11 mouse cellular contexts compared by ENCODE assay signal in the genomic region with DNA sequence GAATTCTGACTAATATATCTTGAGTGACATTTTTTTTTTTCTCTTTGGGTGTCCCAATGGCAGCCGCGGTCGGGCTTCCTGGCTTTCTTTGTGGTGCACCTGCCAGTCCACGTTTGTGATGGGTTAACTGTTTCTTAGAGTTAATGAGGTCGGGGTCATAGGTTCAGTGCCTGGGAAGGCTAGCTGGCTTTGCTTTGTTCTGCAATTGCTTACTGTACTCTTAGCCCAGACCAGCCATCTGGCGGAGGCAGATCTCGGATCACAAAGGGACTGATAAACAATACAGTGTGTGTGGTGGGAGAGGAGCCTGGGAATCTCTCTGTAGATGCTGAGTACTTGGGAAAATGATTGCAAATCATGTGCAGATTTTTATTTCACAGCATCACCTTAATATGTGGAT. TPM values are rescaled to one million over a fixed set of nuclear protein-coding genes. Genes with fewer than 3 reads are reported as not detected.
DNase-seq lines count a peak whose midpoint lies in the region; ATAC-seq and TF ChIP-seq lines count a peak whose summit lies in the region.
"Had no signal": no experiment of that assay in that cellular context is flagged by ENCODE, and none has a peak within 500 bp of the region (broad histone marks: within the 10 kb centered on the region; RNA-seq: fewer than 3 reads in every experiment).

No protein-coding gene starts in this region.

- H3K4me3 ChIP-seq in kidney, postnatal 0 days (replicated peaks; ENCODE audit: low read depth, low read length): no peak overlapping the region
- no peak overlapping the region for H3K4me3 ChIP-seq in forebrain, embryonic 10.5 days
- no peak overlapping the region for H3K4me3 ChIP-seq in intestine, embryonic 15.5 days (replicated peaks)
- H3K4me3 ChIP-seq in neural tube, embryonic 12.5 days: no peak overlapping the region
- H3K4me3 ChIP-seq: left cerebral cortex, adult 2 months had no signal

- H3K36me3 ChIP-seq in kidney, postnatal 0 days (ENCODE audit: insufficient read depth, low read length): no peaks in the 10 kb centered on the region
- H3K36me3 ChIP-seq in forebrain, embryonic 10.5 days (replicated peaks): peaks cover 45% of the 10 kb centered on the region
- no peaks in the 10 kb centered on the region for H3K36me3 ChIP-seq in intestine, embryonic 15.5 days
- no peaks in the 10 kb centered on the region for H3K36me3 ChIP-seq in neural tube, embryonic 12.5 days

- H3K9me3 ChIP-seq in kidney, postnatal 0 days (replicated peaks; ENCODE audit: low read length): no peaks in the 10 kb centered on the region
- no peaks in the 10 kb centered on the region for H3K9me3 ChIP-seq in forebrain, embryonic 10.5 days
- H3K9me3 ChIP-seq in intestine, embryonic 15.5 days: no peaks in the 10 kb centered on the region
- H3K9me3 ChIP-seq in neural tube, embryonic 12.5 days: no peaks in the 10 kb centered on the region

- no peaks in the 10 kb centered on the region for H3K4me1 ChIP-seq in kidney, postnatal 0 days (replicated peaks; ENCODE audit: insufficient read depth, low read length)
- H3K4me1 ChIP-seq in forebrain, embryonic 10.5 days: peaks cover 33% of the 10 kb centered on the region
- no peaks in the 10 kb centered on the region for H3K4me1 ChIP-seq in intestine, embryonic 15.5 days (replicated peaks)
- H3K4me1 ChIP-seq in neural tube, embryonic 12.5 days: peaks cover 55% of the 10 kb centered on the region

- H3K4me2 ChIP-seq in kidney, postnatal 0 days (ENCODE audit: low read length): no peak overlapping the region
- no peak overlapping the region for H3K4me2 ChIP-seq in intestine, embryonic 15.5 days (replicated peaks)
- peak overlapping the region; percentile 33; the same call in 1 of the 2 replicates for H3K4me2 ChIP-seq in neural tube, embryonic 12.5 days (replicated peaks)

- 16% methylated on average over 7 of the region's 7 CpGs for WGBS in kidney, postnatal 0 days
- 46% methylated on average over 7 of the region's 7 CpGs for WGBS in forebrain, embryonic 10.5 days
- 23% methylated on average over 7 of the region's 7 CpGs for WGBS in intestine, embryonic 15.5 days
- 8% methylated on average over 7 of the region's 7 CpGs for WGBS in neural tube, embryonic 12.5 days

- H3K9ac ChIP-seq in kidney, postnatal 0 days (ENCODE audit: low read depth, low read length): no peak overlapping the region
- no peak overlapping the region for H3K9ac ChIP-seq in intestine, embryonic 15.5 days
- H3K9ac ChIP-seq in neural tube, embryonic 12.5 days: no peak overlapping the region

- DNase-seq in kidney, postnatal 0 days (ENCODE audit: low spot score): peak; percentile 20
- DNase-seq in kidney, postnatal 25 days: no peak
- DNase-seq in forebrain, embryonic 10.5 days (ENCODE audit: extremely low spot score, low spot score): no peak
- no peak for DNase-seq in B cell, adult 2 months
- no peak for DNase-seq in right cerebral cortex, postnatal 4 days
- no peak for DNase-seq in ovary, postnatal 14 days (ENCODE audit: low spot score)
- DNase-seq: cerebellum, postnatal 36 days; gastrocnemius, postnatal 10 days had no signal

- no peak for ATAC-seq in kidney, postnatal 0 days (replicated peaks; ENCODE audit: low FRiP score, low read depth)
- ATAC-seq in intestine, embryonic 15.5 days: peak; percentile 58; the same call in 1 of the 2 replicates
- peak; percentile 81 for ATAC-seq in neural tube, embryonic 12.5 days (ENCODE audit: low FRiP score, low read depth)

- no peaks in the 10 kb centered on the region for H3K27me3 ChIP-seq in kidney, postnatal 0 days (ENCODE audit: insufficient read depth, low read length)
- no peaks in the 10 kb centered on the region for H3K27me3 ChIP-seq in forebrain, embryonic 10.5 days (ENCODE audit: poor library complexity, severe bottlenecking)
- no peaks in the 10 kb centered on the region for H3K27me3 ChIP-seq in intestine, embryonic 15.5 days (replicated peaks)
- no peaks in the 10 kb centered on the region for H3K27me3 ChIP-seq in neural tube, embryonic 12.5 days (replicated peaks)

- TF ChIP-seq CTCF in kidney, postnatal 0 days (IDR thresholded peaks at IDR 0.05; ENCODE audit: low read depth): no peak

- no peak overlapping the region for H3K27ac ChIP-seq in kidney, postnatal 0 days
- H3K27ac ChIP-seq in forebrain, embryonic 10.5 days: peak overlapping the region; percentile 26; the same call in 1 of the 2 replicates
- H3K27ac ChIP-seq in intestine, embryonic 15.5 days: no peak overlapping the region
- 0 out of 2 replicates have a peak overlapping the region, but pooled peaks have one; percentile 70 for H3K27ac ChIP-seq in neural tube, embryonic 12.5 days
- H3K27ac ChIP-seq: left cerebral cortex, adult 2 months had no signal

RNA-seq across cellular contexts. Expression of gene C530008M17Rik, which starts 9.1 kb away (rescaled TPM):
- 6.8 and 8.1 TPM in 2 replicates for polyA plus RNA-seq in kidney, postnatal 0 days (2015; fragmentation: Nextera tagmentation; extraction: Ambion mirVana)
- 29.7 and 31.6 TPM in 2 replicates for polyA plus RNA-seq in forebrain, embryonic 10.5 days (2016; fragmentation: Nextera tagmentation; extraction: Ambion mirVana)
- 15.7 and 16.5 TPM in 2 replicates for polyA plus RNA-seq in intestine, embryonic 15.5 days (2015; fragmentation: Nextera tagmentation; extraction: Ambion mirVana)
- 72.6 and 96.6 TPM in 2 replicates for polyA plus RNA-seq in neural tube, embryonic 12.5 days (2016; fragmentation: Nextera tagmentation; extraction: Ambion mirVana)

Comparison
In these comparisons a context has a peak if more than half of its experiments do, and no peak if none do; other contexts are left out.
1. H3K27ac ChIP-seq: peak in forebrain, embryonic 10.5 days (single experiment) and neural tube, embryonic 12.5 days (single experiment); none in kidney, postnatal 0 days (single experiment) and intestine, embryonic 15.5 days (single experiment).